In genomic region chr3:39725755-39726154, GRCm38 (mm10) we compare ENCODE assay signal across 28 mouse cellular contexts.
DNase-seq lines count a peak whose midpoint lies in the region; ATAC-seq and TF ChIP-seq lines count a peak whose summit lies in the region.
"Had no signal": no experiment of that assay in that cellular context is flagged by ENCODE, and none has a peak within 500 bp of the region (broad histone marks: within the 10 kb centered on the region; RNA-seq: fewer than 3 reads in every experiment).

No protein-coding gene starts in this region.

- peak; percentile 57 for ATAC-seq in limb, embryonic 13.5 days (ENCODE audit: low FRiP score, low read depth)
- ATAC-seq in lung, embryonic 15.5 days (ENCODE audit: borderline replicate concordance, extremely low read depth, low FRiP score, low TSS enrichment): peak; percentile 65; the same call in 1 of the 2 replicates
- ATAC-seq in stomach, embryonic 16.5 days (ENCODE audit: insufficient read depth, low FRiP score): 0 out of 2 replicates have a peak, but pooled peaks have one; percentile 40
- ATAC-seq in stomach, postnatal 0 days (ENCODE audit: low FRiP score, low TSS enrichment): no peak
- peak; percentile 79; the same call in 1 of the 2 replicates for ATAC-seq in limb, embryonic 15.5 days (ENCODE audit: insufficient number of reproducible peaks, low FRiP score, low TSS enrichment, low read depth)
- ATAC-seq: activated CD4-positive, CD25-positive, alpha-beta regulatory T cell, adult 4 months; CD4-positive, CD25-positive, alpha-beta regulatory T cell, adult 4 months; forebrain, embryonic 14.5 days; Patski had no signal

- 0 out of 2 replicates have a peak, but pooled peaks cover 6% of the 10 kb centered on the region for H3K4me1 ChIP-seq in limb, embryonic 13.5 days
- H3K4me1 ChIP-seq in limb, embryonic 10.5 days: no peaks in the 10 kb centered on the region
- 0 out of 2 replicates have a peak, but pooled peaks cover 2% of the 10 kb centered on the region for H3K4me1 ChIP-seq in lung, embryonic 15.5 days
- H3K4me1 ChIP-seq in stomach, embryonic 16.5 days (ENCODE audit: control insufficient read depth, insufficient read depth, low read length): no peaks in the 10 kb centered on the region
- H3K4me1 ChIP-seq in stomach, postnatal 0 days (replicated peaks; ENCODE audit: control insufficient read depth, insufficient read depth): no peaks in the 10 kb centered on the region
- H3K4me1 ChIP-seq in limb, embryonic 15.5 days: no peaks in the 10 kb centered on the region
- H3K4me1 ChIP-seq: embryonic facial prominence, embryonic 10.5 days; embryonic facial prominence, embryonic 12.5 days; forebrain, embryonic 10.5 days; forebrain, embryonic 12.5 days had no signal

- no peak for TF ChIP-seq EP300 in stomach, postnatal 0 days (optimal IDR thresholded peaks at IDR 0.05)

- no peak overlapping the region for H3K9ac ChIP-seq in limb, embryonic 13.5 days
- H3K9ac ChIP-seq in lung, embryonic 15.5 days: no peak overlapping the region
- H3K9ac ChIP-seq in stomach, embryonic 16.5 days (ENCODE audit: low read length): no peak overlapping the region
- no peak overlapping the region for H3K9ac ChIP-seq in stomach, postnatal 0 days (ENCODE audit: low read length)
- H3K9ac ChIP-seq in limb, embryonic 15.5 days: no peak overlapping the region
- H3K9ac ChIP-seq: embryonic facial prominence, embryonic 12.5 days; forebrain, embryonic 12.5 days had no signal

- H3K27ac ChIP-seq in limb, embryonic 13.5 days: no peak overlapping the region
- H3K27ac ChIP-seq in limb, embryonic 10.5 days: no peak overlapping the region
- H3K27ac ChIP-seq in lung, embryonic 15.5 days: no peak overlapping the region
- no peak overlapping the region for H3K27ac ChIP-seq in stomach, embryonic 16.5 days (ENCODE audit: low read length)
- no peak overlapping the region for H3K27ac ChIP-seq in stomach, postnatal 0 days (replicated peaks)
- no peak overlapping the region for H3K27ac ChIP-seq in limb, embryonic 15.5 days
- H3K27ac ChIP-seq: embryonic facial prominence, embryonic 10.5 days; embryonic facial prominence, embryonic 12.5 days; forebrain, embryonic 10.5 days; forebrain, embryonic 12.5 days had no signal

- H3K4me3 ChIP-seq in limb, embryonic 13.5 days: no peak overlapping the region
- H3K4me3 ChIP-seq in limb, embryonic 10.5 days: no peak overlapping the region
- no peak overlapping the region for H3K4me3 ChIP-seq in lung, embryonic 15.5 days
- H3K4me3 ChIP-seq in stomach, embryonic 16.5 days (replicated peaks; ENCODE audit: low read length): no peak overlapping the region
- H3K4me3 ChIP-seq in stomach, postnatal 0 days (ENCODE audit: low read depth, low read length): no peak overlapping the region
- H3K4me3 ChIP-seq in limb, embryonic 15.5 days: no peak overlapping the region
- H3K4me3 ChIP-seq: embryonic facial prominence, embryonic 10.5 days; embryonic facial prominence, embryonic 12.5 days; erythroblast, embryonic 14.5 days; forebrain, embryonic 10.5 days; forebrain, embryonic 12.5 days had no signal

- no peak for TF ChIP-seq CTCF in stomach, postnatal 0 days (IDR thresholded peaks at IDR 0.05; ENCODE audit: low read depth)

- H3K27me3 ChIP-seq in limb, embryonic 13.5 days: no peaks in the 10 kb centered on the region
- no peaks in the 10 kb centered on the region for H3K27me3 ChIP-seq in limb, embryonic 10.5 days (ENCODE audit: low read depth, poor library complexity, severe bottlenecking)
- no peaks in the 10 kb centered on the region for H3K27me3 ChIP-seq in lung, embryonic 15.5 days
- H3K27me3 ChIP-seq in stomach, embryonic 16.5 days (ENCODE audit: control insufficient read depth, insufficient read depth, low read length): no peaks in the 10 kb centered on the region
- no peaks in the 10 kb centered on the region for H3K27me3 ChIP-seq in stomach, postnatal 0 days (ENCODE audit: control insufficient read depth, insufficient read depth, low read length)
- H3K27me3 ChIP-seq in limb, embryonic 15.5 days: no peaks in the 10 kb centered on the region
- H3K27me3 ChIP-seq: CH12.LX; embryonic facial prominence, embryonic 12.5 days; forebrain, embryonic 12.5 days had no signal

- no peak for DNase-seq in limb, embryonic 10.5 days (ENCODE audit: low spot score)
- no peak for DNase-seq in lung, postnatal 25 days (ENCODE audit: low spot score)
- no peak for DNase-seq in stomach, postnatal 0 days (ENCODE audit: low spot score)
- DNase-seq in kidney, adult 8-10 months: no peak
- DNase-seq: adrenal gland, adult 8-10 months; adrenal gland, postnatal 14 days; adrenal gland, postnatal 36 days; B cell, adult 2 months; cerebellum, adult 11-12 months; cerebellum, adult 2 months; cerebellum, adult 9-10 months; cerebellum, postnatal 10 days; cerebellum, postnatal 25 days had no signal

- no peak overlapping the region for H3K4me2 ChIP-seq in limb, embryonic 13.5 days (replicated peaks)
- H3K4me2 ChIP-seq in lung, embryonic 15.5 days: no peak overlapping the region
- no peak overlapping the region for H3K4me2 ChIP-seq in stomach, embryonic 16.5 days (ENCODE audit: low read depth, low read length)
- H3K4me2 ChIP-seq in stomach, postnatal 0 days (replicated peaks; ENCODE audit: low read depth): no peak overlapping the region
- H3K4me2 ChIP-seq in limb, embryonic 15.5 days: no peak overlapping the region
- H3K4me2 ChIP-seq: embryonic facial prominence, embryonic 12.5 days; forebrain, embryonic 12.5 days had no signal

- no peaks in the 10 kb centered on the region for H3K9me3 ChIP-seq in limb, embryonic 13.5 days
- H3K9me3 ChIP-seq in limb, embryonic 10.5 days (replicated peaks): no peaks in the 10 kb centered on the region
- no peaks in the 10 kb centered on the region for H3K9me3 ChIP-seq in lung, embryonic 15.5 days
- no peaks in the 10 kb centered on the region for H3K9me3 ChIP-seq in stomach, embryonic 16.5 days (replicated peaks; ENCODE audit: control insufficient read depth, low read length)
- no peaks in the 10 kb centered on the region for H3K9me3 ChIP-seq in stomach, postnatal 0 days (ENCODE audit: control insufficient read depth, low read length)
- no peaks in the 10 kb centered on the region for H3K9me3 ChIP-seq in limb, embryonic 15.5 days
- H3K9me3 ChIP-seq: embryonic facial prominence, embryonic 10.5 days; embryonic facial prominence, embryonic 12.5 days; forebrain, embryonic 10.5 days; forebrain, embryonic 12.5 days; G1E had no signal

- WGBS in limb, embryonic 13.5 days: 37% methylated on average over 3 of the region's 3 CpGs
- WGBS in limb, embryonic 10.5 days: 82% methylated on average over 3 of the region's 3 CpGs
- 32% methylated on average over 3 of the region's 3 CpGs for WGBS in lung, embryonic 15.5 days
- 45% methylated on average over 3 of the region's 3 CpGs for WGBS in stomach, embryonic 16.5 days
- WGBS in stomach, postnatal 0 days: 44% methylated on average over 3 of the region's 3 CpGs
- whole genome bisulfite sequencing in limb, embryonic 15.5 days: 44% methylated on average over 3 of the region's 3 CpGs

- H3K36me3 ChIP-seq in limb, embryonic 13.5 days: no peaks in the 10 kb centered on the region
- no peaks in the 10 kb centered on the region for H3K36me3 ChIP-seq in limb, embryonic 10.5 days
- H3K36me3 ChIP-seq in lung, embryonic 15.5 days: no peaks in the 10 kb centered on the region
- no peaks in the 10 kb centered on the region for H3K36me3 ChIP-seq in stomach, embryonic 16.5 days (ENCODE audit: control insufficient read depth, insufficient read depth, low read length)
- no peaks in the 10 kb centered on the region for H3K36me3 ChIP-seq in stomach, postnatal 0 days (ENCODE audit: control insufficient read depth, insufficient read depth, low read length)
- H3K36me3 ChIP-seq in limb, embryonic 15.5 days: no peaks in the 10 kb centered on the region
- H3K36me3 ChIP-seq: embryonic facial prominence, embryonic 10.5 days; embryonic facial prominence, embryonic 12.5 days; forebrain, embryonic 10.5 days; forebrain, embryonic 12.5 days; G1E had no signal
